Comparison of ENCODE assay signal across 12 mouse cellular contexts in the genomic region with DNA sequence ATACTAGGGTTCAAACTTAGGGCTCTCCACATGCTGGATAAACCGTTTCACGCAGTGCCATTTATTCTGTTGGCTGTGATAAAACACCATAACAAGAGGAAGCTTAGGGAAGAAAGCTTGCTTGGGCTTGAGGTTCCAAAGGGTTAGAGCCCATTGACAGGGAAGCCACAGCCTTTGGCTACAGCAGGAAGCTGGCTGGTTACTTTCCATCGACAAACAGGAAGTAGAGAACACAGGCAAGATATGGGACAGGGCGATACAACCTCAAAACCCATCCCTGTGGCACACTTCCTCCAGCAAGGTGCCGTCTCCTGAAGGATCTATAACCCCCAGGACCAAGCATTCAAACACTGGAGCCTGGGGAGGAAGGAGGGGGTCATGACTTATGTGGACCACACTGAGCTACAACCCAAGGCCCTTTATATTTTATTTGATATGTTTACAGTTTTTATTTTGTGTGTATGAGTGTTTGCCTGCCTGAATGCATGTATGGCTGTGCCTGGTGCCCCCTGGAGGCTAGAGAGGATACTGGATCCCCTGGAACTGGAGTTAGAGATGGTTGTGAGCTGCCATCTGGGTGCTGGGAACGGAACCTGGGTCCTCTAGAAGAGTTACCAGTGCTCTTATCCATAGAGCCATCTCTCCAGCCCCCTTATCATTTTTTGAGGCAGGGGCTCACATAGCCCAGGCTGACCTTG. TPM values are rescaled to one million over a fixed set of nuclear protein-coding genes. Genes with fewer than 3 reads are reported as not detected.
DNase-seq lines count a peak whose midpoint lies in the region; ATAC-seq and TF ChIP-seq lines count a peak whose summit lies in the region.
"Had no signal": no experiment of that assay in that cellular context is flagged by ENCODE, and none has a peak within 500 bp of the region (broad histone marks: within the 10 kb centered on the region; RNA-seq: fewer than 3 reads in every experiment).

No protein-coding gene starts in this region.

- in situ Hi-C loops in Patski (cut with MboI; ENCODE audit: low pct_unique_long_range_greater_than_20kb) = loop anchor here (5.0 kb wide), 2 partner anchors 63 to 88 kb away; no protein-coding TSS in a partner anchor

- CTCF ChIA-PET in Patski (lab: Charles Lee) = interaction anchor here (0.6 to 10.4 kb wide), 7 partner anchors 29 to 64 kb away, joined by 3 to 115 read pairs (median 5); no protein-coding TSS in a partner anchor

- H3K9me3 ChIP-seq in kidney, postnatal 0 days (replicated peaks; ENCODE audit: low read length) = no peaks in the 10 kb centered on the region
- H3K9me3 ChIP-seq in kidney, embryonic 14.5 days (ENCODE audit: control insufficient read depth, low read length) = no peaks in the 10 kb centered on the region
- H3K9me3 ChIP-seq in megakaryocyte, embryonic 14.5 days = peaks cover 11% of the 10 kb centered on the region
- H3K9me3 ChIP-seq: G1E; liver, embryonic 13.5 days had no signal

- no peak overlapping the region for H3K4me3 ChIP-seq in kidney, postnatal 0 days (replicated peaks; ENCODE audit: low read depth, low read length)
- no peak overlapping the region for H3K4me3 ChIP-seq in kidney, embryonic 14.5 days (ENCODE audit: low read length)
- peak overlapping the region; percentile 50 for H3K4me3 ChIP-seq in megakaryocyte, embryonic 14.5 days (replicated peaks)
- H3K4me3 ChIP-seq: forebrain, embryonic 10.5 days; liver, embryonic 13.5 days had no signal

- ATAC-seq in kidney, postnatal 0 days (replicated peaks; ENCODE audit: low FRiP score, low read depth) = no peak
- ATAC-seq in kidney, embryonic 14.5 days (ENCODE audit: low FRiP score, low TSS enrichment) = no peak
- ATAC-seq in Patski = no peak
- ATAC-seq: hindbrain, postnatal 0 days had no signal

- no peaks in the 10 kb centered on the region for H3K4me1 ChIP-seq in kidney, postnatal 0 days (replicated peaks; ENCODE audit: insufficient read depth, low read length)
- no peaks in the 10 kb centered on the region for H3K4me1 ChIP-seq in kidney, embryonic 14.5 days (ENCODE audit: control insufficient read depth, insufficient read depth, low read length)
- H3K4me1 ChIP-seq in megakaryocyte, embryonic 14.5 days = peaks cover 30% of the 10 kb centered on the region
- H3K4me1 ChIP-seq: forebrain, embryonic 10.5 days; liver, embryonic 13.5 days had no signal

- no peak for DNase-seq in kidney, postnatal 0 days (ENCODE audit: low spot score)
- peak; percentile 70 to 73 for DNase-seq in B cell, adult 2 months
- DNase-seq in Patski (ENCODE audit: low read depth, low spot score) = no peak
- no peak for DNase-seq in cerebellum, postnatal 10 days
- no peak for DNase-seq in right cerebral cortex, postnatal 36 days (ENCODE audit: low spot score in 2 of 2)
- DNase-seq in heart, adult 11 months = no peak
- DNase-seq: liver, embryonic 13.5 days had no signal

- no peak overlapping the region for H3K9ac ChIP-seq in kidney, postnatal 0 days (ENCODE audit: low read depth, low read length)
- H3K9ac ChIP-seq in kidney, embryonic 14.5 days (ENCODE audit: low read depth, low read length) = no peak overlapping the region
- H3K9ac ChIP-seq: liver, embryonic 13.5 days had no signal

- no peak overlapping the region for H3K27ac ChIP-seq in kidney, postnatal 0 days
- H3K27ac ChIP-seq in kidney, embryonic 14.5 days (ENCODE audit: low read depth, low read length) = no peak overlapping the region
- H3K27ac ChIP-seq: forebrain, embryonic 10.5 days; hindbrain, postnatal 0 days; liver, embryonic 13.5 days had no signal

- H3K27me3 ChIP-seq in kidney, postnatal 0 days (ENCODE audit: insufficient read depth, low read length) = no peaks in the 10 kb centered on the region
- H3K27me3 ChIP-seq in kidney, embryonic 14.5 days (ENCODE audit: control insufficient read depth, insufficient read depth, low read length) = no peaks in the 10 kb centered on the region
- H3K27me3 ChIP-seq in Patski = no peaks in the 10 kb centered on the region
- no peaks in the 10 kb centered on the region for H3K27me3 ChIP-seq in megakaryocyte, embryonic 14.5 days (replicated peaks)
- H3K27me3 ChIP-seq: liver, embryonic 13.5 days had no signal

- 85% methylated on average over 6 of the region's 6 CpGs for WGBS in kidney, postnatal 0 days
- WGBS in kidney, embryonic 14.5 days = 88% methylated on average over 6 of the region's 6 CpGs

- H3K36me3 ChIP-seq in kidney, postnatal 0 days (ENCODE audit: insufficient read depth, low read length) = no peaks in the 10 kb centered on the region
- no peaks in the 10 kb centered on the region for H3K36me3 ChIP-seq in kidney, embryonic 14.5 days (ENCODE audit: control insufficient read depth, insufficient read depth, low read length)
- no peaks in the 10 kb centered on the region for H3K36me3 ChIP-seq in megakaryocyte, embryonic 14.5 days (replicated peaks; ENCODE audit: low read length)
- H3K36me3 ChIP-seq: forebrain, embryonic 10.5 days; G1E; liver, embryonic 13.5 days had no signal

- H3K4me2 ChIP-seq in kidney, postnatal 0 days (ENCODE audit: low read length) = no peak overlapping the region
- no peak overlapping the region for H3K4me2 ChIP-seq in kidney, embryonic 14.5 days (replicated peaks; ENCODE audit: low read depth, low read length)
- H3K4me2 ChIP-seq: liver, embryonic 13.5 days had no signal

- POLR2A ChIA-PET in Patski (lab: Charles Lee) = interaction anchor here (0.7 to 1.5 kb wide), 4 partner anchors 30 to 46 kb away, joined by 4 to 5 read pairs (median 5); partner anchors contain the start of gene H2-DMa

- peak; percentile 53 for TF ChIP-seq CTCF in kidney, postnatal 0 days (IDR thresholded peaks at IDR 0.05; ENCODE audit: low read depth)
- TF ChIP-seq CTCF in Patski (IDR thresholded peaks at IDR 0.05) = peak; percentile 62

RNA-seq across cellular contexts. Expression of gene H2-DMb1, which starts 12.3 kb away (rescaled TPM):
- polyA plus RNA-seq in kidney, postnatal 0 days (2015; fragmentation: Nextera tagmentation; extraction: Ambion mirVana) = 12.9 and 13.5 TPM in 2 replicates
- polyA plus RNA-seq in kidney, embryonic 14.5 days (2014; fragmentation: Nextera tagmentation; extraction: Ambion mirVana) = 4.1 and 4.2 TPM in 2 replicates
- 36.6 TPM for polyA plus RNA-seq in Patski (2021)
- 1.1 TPM in 1 of 2 replicates, not detected in the other for polyA plus RNA-seq in megakaryocyte, embryonic 14.5 days (2012; ENCODE audit: insufficient read depth, low replicate concordance)

RNA-seq across cellular contexts. Expression of gene H2-DMb2, which starts 22.1 kb away (rescaled TPM):
- 15.3 and 19.4 TPM in 2 replicates for polyA plus RNA-seq in kidney, postnatal 0 days (2015; fragmentation: Nextera tagmentation; extraction: Ambion mirVana)
- 18.5 and 21.9 TPM in 2 replicates for polyA plus RNA-seq in kidney, embryonic 14.5 days (2014; fragmentation: Nextera tagmentation; extraction: Ambion mirVana)
- 8.2 TPM for polyA plus RNA-seq in Patski (2021)
- polyA plus RNA-seq in megakaryocyte, embryonic 14.5 days (2012; ENCODE audit: insufficient read depth, low replicate concordance) = 1.5 TPM in 1 of 2 replicates, not detected in the other
- polyA plus RNA-seq: G1E had no signal

RNA-seq across cellular contexts. Expression of gene Tap1, which starts 22.2 kb away (rescaled TPM):
- polyA plus RNA-seq in kidney, postnatal 0 days (2015; fragmentation: Nextera tagmentation; extraction: Ambion mirVana) = 8.5 and 8.8 TPM in 2 replicates
- polyA plus RNA-seq in kidney, embryonic 14.5 days (2014; fragmentation: Nextera tagmentation; extraction: Ambion mirVana) = 1.9 and 2.9 TPM in 2 replicates
- polyA plus RNA-seq in Patski (2021) = 7.0 TPM
- 27.1 and 27.9 TPM in 2 replicates for polyA plus RNA-seq in megakaryocyte, embryonic 14.5 days (2012; ENCODE audit: insufficient read depth, low replicate concordance)

RNA-seq across cellular contexts. Expression of gene Psmb9, which starts 22.4 kb away (rescaled TPM):
- 5.9 TPM in 2 replicates for polyA plus RNA-seq in kidney, postnatal 0 days (2015; fragmentation: Nextera tagmentation; extraction: Ambion mirVana)
- 2.1 and 3.4 TPM in 2 replicates for polyA plus RNA-seq in kidney, embryonic 14.5 days (2014; fragmentation: Nextera tagmentation; extraction: Ambion mirVana)
- 1.3 TPM for polyA plus RNA-seq in Patski (2021)
- 15.3 and 32.2 TPM in 2 replicates for polyA plus RNA-seq in megakaryocyte, embryonic 14.5 days (2012; ENCODE audit: insufficient read depth, low replicate concordance)

RNA-seq across cellular contexts. Expression of gene Psmb8, which starts 32.3 kb away (rescaled TPM):
- polyA plus RNA-seq in kidney, postnatal 0 days (2015; fragmentation: Nextera tagmentation; extraction: Ambion mirVana) = 17.7 and 21.6 TPM in 2 replicates
- polyA plus RNA-seq in kidney, embryonic 14.5 days (2014; fragmentation: Nextera tagmentation; extraction: Ambion mirVana) = 4.3 and 4.8 TPM in 2 replicates
- 18.7 TPM for polyA plus RNA-seq in Patski (2021)
- 16.6 and 74.9 TPM in 2 replicates for polyA plus RNA-seq in megakaryocyte, embryonic 14.5 days (2012; ENCODE audit: insufficient read depth, low replicate concordance)

Comparison
In these comparisons a context has a peak if more than half of its experiments do, and no peak if none do; other contexts are left out.
1. DNase-seq: peak in B cell, adult 2 months (2 of 2); none in kidney, postnatal 0 days (single experiment), Patski (single experiment), cerebellum, postnatal 10 days (0 of 2), right cerebral cortex, postnatal 36 days (0 of 2) and heart, adult 11 months (single experiment).